Mouse (Mus musculus): ENCODE results near the gene Dgki.

The Dgki gene

DNA sequence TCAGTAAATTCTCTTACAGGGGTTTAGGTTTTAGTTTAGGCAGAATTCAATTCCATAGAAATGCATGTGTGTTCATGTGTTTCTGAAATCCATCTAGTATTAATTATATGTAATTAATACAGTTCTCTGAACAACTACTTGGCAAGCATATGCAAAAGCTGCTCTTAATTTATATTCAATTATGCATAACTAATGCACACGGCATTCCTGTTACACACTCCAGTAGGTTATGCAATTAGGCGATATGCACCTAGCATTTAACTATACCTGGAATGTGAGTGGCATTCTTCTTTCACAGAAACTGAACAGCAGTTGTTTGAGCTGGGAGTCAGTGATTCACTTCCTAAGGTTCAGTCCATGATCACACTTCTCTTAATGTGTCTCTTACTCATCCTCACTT, 370.2 kb downstream of the Dgki start:
- no peak for DNase-seq (ENCODE audit: low read depth, low spot score)

DNA sequence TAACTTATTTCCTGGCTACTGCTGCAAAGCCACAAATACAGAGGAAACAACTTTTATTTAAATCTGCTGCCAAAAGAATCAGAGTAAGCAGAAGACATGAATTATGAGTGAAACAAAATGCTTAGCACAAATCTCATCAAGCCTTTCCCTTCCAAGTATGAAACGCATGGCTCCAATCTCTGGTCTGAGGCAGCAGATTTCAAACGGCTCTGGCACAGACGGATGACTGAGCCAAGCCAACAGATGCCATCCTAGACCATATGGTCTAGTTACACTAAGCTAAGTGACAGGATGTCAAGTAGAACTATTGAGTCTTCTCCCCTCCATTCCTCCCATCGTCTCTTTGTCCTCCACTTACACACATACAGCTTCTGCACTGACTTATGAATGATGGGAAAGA, 373.5 kb downstream of the Dgki start:
- no peak for DNase-seq (ENCODE audit: low read depth, low spot score)

DNA sequence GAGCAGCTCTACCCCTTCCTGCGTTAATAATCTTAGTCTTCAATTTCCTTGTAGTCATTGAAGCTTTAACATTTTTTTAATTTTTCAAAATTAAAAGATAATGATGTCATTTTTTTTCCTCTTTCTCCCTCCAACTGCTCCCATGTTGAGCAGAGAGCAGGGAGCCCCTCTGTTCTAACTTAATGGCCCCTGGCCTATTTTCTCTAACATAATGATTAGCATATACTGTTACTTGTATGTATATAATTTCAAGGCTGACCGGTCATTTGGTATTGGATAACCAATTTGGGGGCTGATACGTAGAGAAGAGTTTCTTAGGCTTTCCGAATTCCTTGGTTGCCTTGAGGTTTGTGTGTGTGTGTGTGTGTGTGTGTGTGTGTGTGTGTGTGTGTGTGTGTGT, 378.0 kb downstream of the Dgki start:
- DNase-seq (ENCODE audit: low read depth, low spot score), result no peak

GRCm38 (mm10) chr6:36911586-36911985, 388.4 kb downstream of the Dgki start:
- DNase-seq (ENCODE audit: low read depth, low spot score), result no peak

DNA sequence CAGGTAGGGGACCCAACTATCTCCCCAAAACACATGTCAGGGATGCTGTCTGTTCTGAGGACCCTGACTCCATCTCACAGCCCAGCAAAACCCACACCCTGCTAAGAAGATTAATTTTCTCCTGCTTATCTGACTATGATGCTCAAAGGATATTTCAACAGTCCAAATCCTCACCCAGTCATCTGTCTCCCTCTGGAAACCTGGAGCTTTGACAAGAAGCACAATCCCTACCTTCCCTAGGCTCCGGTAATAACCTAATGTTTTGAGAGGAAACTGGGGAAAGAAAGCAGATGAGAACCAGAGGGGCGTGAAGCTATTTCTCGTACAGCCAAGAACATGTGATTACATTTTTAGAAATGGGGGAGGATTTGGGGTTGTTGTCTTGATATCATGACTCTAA, 392.8 kb downstream of the Dgki start:
- DNase-seq (ENCODE audit: low read depth, low spot score), result no peak

DNA sequence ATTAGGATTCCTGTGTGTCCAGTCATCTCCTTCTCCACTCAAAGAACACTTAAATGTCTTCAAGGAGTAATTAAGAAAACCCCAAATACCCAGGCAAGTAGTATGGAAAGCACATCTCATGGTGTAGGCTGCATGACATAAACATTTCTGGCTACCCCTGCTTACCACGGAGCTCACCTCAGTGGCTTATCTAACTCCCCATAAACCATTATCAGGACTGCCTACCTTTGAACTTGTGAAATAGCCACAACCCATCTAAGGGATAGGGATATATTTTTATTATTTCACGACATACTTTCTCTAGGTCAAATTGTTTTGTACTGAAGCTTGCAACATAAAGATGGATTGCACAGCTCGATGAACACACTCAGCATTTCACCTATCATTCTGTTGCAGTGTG, 394.0 kb downstream of the Dgki start:
- DNase-seq (ENCODE audit: low read depth, low spot score), result no peak

DNA sequence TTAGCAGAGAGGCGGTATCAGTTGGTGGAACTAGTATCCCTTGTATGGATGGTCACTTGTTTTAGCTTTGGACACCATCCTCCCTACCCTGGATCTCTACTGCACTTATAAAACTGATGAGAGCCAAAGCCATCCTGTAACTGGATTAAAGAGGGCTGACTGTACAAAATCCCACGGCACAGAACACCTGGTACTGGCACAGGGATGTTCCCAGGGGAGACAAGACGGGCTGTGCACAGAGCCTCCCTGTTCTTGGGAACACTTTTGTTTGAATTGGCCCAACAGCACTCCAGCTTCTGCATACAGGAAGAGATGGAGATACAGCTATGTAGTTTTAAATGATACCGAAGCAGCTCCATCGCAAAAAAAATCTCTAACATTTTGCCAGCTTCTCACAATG, 395.1 kb downstream of the Dgki start:
- no peak for DNase-seq (ENCODE audit: low read depth, low spot score)

DNA sequence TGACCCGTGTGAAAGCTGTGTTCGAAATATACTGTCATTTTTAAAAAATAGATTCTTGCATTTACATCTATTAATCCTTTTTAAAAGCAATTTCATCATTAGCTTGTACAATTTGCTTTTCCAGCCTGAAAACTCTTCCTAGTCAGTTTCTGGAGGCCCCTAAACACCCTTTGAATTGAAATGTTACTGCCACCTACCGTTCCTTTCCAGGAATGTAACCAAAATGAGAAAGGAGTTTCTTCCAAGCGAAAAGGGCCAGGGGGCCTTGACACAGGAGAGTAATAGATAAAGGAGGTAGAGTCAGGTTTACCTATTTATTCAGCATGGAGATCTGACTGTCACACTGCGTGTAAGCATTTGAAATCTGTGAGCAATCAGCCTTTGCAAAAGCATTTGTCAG, 396.2 kb downstream of the Dgki start:
- DNase-seq (ENCODE audit: low read depth, low spot score), result no peak

DNA sequence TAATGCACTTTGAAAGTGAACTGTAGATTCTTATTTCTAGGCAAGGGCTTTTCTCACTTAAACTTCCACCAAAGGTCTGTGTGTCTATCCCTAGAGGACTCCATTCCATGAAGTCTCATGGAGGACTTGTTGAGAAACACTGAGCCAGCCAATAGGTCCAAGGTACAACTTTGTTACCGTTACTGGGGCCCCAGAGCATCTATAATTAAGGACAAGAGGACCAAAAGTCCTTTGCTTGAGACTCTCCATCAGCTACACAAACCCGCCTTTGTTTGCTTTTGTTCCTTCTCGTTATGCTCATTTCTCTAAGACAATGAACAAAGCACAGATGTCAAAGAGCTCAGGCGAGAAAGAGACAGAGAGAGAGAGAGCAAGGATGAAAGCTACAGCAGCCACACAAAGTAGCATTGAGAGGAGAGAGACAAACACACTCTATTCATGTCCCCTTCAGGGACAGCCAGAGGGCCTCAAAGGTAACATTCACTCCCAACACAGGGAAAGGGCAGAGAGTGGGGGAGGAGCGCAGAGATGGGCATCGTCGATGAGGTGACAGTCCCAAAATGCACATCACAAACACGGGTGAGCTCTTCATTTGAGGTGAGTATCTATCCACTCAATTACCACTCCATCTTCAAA, 396.7 kb downstream of the Dgki start:
- DNase-seq (ENCODE audit: low read depth, low spot score), result no peak

- no peak for DNase-seq (ENCODE audit: low read depth, low spot score)
Observed at GRCm38 (mm10) chr6:36899872-36900271, 400.1 kb downstream of the Dgki start.

- DNase-seq (ENCODE audit: low read depth, low spot score), result no peak
Observed at GRCm38 (mm10) chr6:36898412-36898811, 401.6 kb downstream of the Dgki start.

- DNase-seq (ENCODE audit: low read depth, low spot score), result peak; percentile 61
Observed at GRCm38 (mm10) chr6:36897616-36898149, 402.3 kb downstream of the Dgki start.

- DNase-seq (ENCODE audit: low read depth, low spot score), result peak; percentile 73
Observed at GRCm38 (mm10) chr6:36896656-36897055, 403.3 kb downstream of the Dgki start.

DNA sequence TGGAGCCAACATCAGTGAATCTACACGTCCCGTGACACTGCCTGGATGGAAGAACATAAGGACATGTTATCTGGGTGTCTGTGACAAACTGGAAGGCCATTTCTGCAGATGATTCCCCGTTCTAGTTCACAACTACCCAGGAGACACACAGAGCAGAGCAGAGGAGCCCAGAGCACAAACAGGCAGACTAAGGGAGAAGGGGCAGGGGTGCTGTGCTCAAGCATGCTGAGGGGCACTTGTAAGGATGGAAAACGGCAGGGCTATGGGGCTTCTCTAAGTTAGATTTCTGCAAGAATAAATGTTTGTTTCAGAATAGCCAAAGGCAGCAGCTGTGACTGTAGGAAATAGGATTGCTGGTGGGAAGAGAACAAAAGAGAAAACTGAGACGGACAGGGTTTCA, 408.2 kb downstream of the Dgki start:
- no peak for DNase-seq (ENCODE audit: low read depth, low spot score)

GRCm38 (mm10) chr6:36890776-36891175, 409.2 kb downstream of the Dgki start:
- DNase-seq (ENCODE audit: low read depth, low spot score), result no peak

- peak; percentile 92 for DNase-seq (ENCODE audit: low read depth, low spot score)
Observed at GRCm38 (mm10) chr6:36890296-36890695, 409.7 kb downstream of the Dgki start.

GRCm38 (mm10) chr6:36881309-36881708, 418.7 kb downstream of the Dgki start:
- no peak for DNase-seq (ENCODE audit: low read depth, low spot score)

- peak; percentile 62 for DNase-seq (ENCODE audit: low read depth, low spot score)
Observed at GRCm38 (mm10) chr6:36880643-36881263, 419.2 kb downstream of the Dgki start.

DNA sequence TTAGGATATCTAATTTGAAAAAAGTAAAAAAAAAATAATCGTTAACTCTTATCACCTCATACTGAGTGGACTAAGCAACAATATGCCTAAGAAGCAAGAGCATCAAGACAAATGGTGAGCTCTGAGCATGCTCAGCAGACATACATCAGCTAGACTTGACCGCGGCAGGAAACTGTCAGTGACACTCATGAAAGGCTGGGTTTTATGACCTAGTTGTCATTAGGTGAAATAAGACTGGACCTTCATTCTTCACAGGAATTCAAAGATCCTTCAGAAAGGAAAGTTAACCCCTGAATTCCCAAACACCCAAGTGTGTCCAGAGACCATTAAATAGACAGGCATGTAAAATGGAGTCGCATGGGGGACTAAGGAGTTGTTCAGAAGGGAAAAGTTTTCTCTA, 422.6 kb downstream of the Dgki start:
- DNase-seq (ENCODE audit: low read depth, low spot score), result peak; percentile 69

DNA sequence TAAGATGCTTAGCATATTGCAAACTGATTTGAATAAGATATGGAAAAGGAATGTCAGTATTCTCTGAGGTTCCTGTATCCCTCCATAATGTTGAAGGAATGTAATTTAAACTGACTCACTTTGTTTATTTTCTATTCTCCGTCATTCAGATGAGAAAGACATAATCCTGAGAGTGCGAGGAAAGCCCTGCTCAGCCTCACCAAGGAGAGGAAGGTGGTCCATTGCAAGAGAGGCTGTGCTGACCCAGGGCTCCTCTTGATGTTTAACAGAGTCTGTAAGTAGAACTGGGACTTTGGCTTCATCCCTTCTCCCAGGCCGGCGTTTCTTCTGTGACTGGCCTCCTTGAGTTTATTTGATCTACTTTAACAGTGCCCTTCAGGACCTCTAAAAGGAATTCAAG, 423.6 kb downstream of the Dgki start:
- DNase-seq (ENCODE audit: low read depth, low spot score), result no peak

DNA sequence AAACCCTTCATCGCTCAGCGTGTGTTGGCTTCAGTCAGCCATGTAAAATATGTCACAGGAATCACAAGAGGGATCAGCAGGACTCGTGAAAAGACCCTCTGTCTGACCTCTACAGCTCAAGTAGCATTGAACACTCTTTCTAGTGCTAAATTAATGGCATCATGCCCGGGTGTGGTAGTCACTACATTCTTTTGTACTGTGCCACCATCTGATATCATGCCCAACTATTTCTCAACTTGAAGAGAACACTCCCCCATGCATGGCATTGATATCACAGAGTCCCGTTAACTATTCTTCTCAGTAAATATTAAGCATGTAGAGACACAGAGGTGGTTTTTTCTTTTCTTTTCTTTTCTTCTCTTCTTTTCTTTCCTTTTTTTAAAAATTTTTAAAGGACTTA, 424.1 kb downstream of the Dgki start:
- no peak for DNase-seq (ENCODE audit: low read depth, low spot score)

DNA sequence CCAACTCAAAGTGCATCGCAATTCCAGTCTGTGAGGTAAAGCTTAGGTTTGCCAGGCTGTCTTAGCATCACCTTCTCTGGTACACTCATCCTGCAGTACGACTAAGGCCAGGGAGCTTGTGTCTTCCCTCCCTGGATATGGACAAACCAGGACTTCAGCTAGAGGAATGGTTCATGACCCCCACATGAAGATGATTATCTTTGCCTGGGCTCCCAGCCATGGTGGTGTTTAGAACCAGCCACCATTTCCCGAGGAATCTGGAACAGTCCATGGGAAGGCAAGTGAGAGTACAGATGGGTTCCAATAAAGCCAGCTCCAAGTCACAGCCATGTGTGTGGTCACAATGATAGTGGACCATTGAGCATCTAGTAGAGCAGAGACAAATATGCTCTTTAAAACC, 427.1 kb downstream of the Dgki start:
- DNase-seq (ENCODE audit: low read depth, low spot score), result no peak

- DNase-seq (ENCODE audit: low read depth, low spot score), result no peak
Observed at GRCm38 (mm10) chr6:36868217-36868616, 431.8 kb downstream of the Dgki start.

All from forelimb bud, embryonic 11.5 days (tissue).